ENCODE assay signal across 10 mouse cellular contexts in genomic region chr5:37240550-37240949, GRCm38 (mm10). TPM values are rescaled to one million over a fixed set of nuclear protein-coding genes. Genes with fewer than 3 reads are reported as not detected.
DNase-seq lines count a peak whose midpoint lies in the region; ATAC-seq and TF ChIP-seq lines count a peak whose summit lies in the region.
"Had no signal": no experiment of that assay in that cellular context is flagged by ENCODE, and none has a peak within 500 bp of the region (broad histone marks: within the 10 kb centered on the region; RNA-seq: fewer than 3 reads in every experiment).

No protein-coding gene starts in this region.

- TF ChIP-seq CTCF in forebrain, postnatal 0 days (IDR thresholded peaks at IDR 0.05; ENCODE audit: low read depth), result no peak
- no peak for TF ChIP-seq CTCF in intestine, postnatal 0 days (IDR thresholded peaks at IDR 0.05; ENCODE audit: low read depth)

- DNase-seq in gastrocnemius, postnatal 14 days, result peak; percentile 6
- no peak for DNase-seq in gastrocnemius, postnatal 36 days
- DNase-seq in ovary, postnatal 36 days (ENCODE audit: low spot score), result peak; percentile 8
- no peak for DNase-seq in ovary, postnatal 10 days (ENCODE audit: low spot score)
- no peak for DNase-seq in layer of hippocampus, adult 11-12 months (ENCODE audit: low spot score)
- DNase-seq in forebrain, postnatal 0 days, result no peak

- no peak overlapping the region for H3K4me3 ChIP-seq in hindbrain, embryonic 13.5 days
- H3K4me3 ChIP-seq in forebrain, postnatal 0 days (ENCODE audit: low read depth, low read length), result no peak overlapping the region
- no peak overlapping the region for H3K4me3 ChIP-seq in intestine, postnatal 0 days (ENCODE audit: low read depth, low read length)

- H3K4me2 ChIP-seq in hindbrain, embryonic 13.5 days, result peak overlapping the region; percentile 1; the same call in 1 of the 2 replicates
- no peak overlapping the region for H3K4me2 ChIP-seq in forebrain, postnatal 0 days (ENCODE audit: low read depth)
- H3K4me2 ChIP-seq in intestine, postnatal 0 days (replicated peaks; ENCODE audit: low read depth), result no peak overlapping the region

- H3K36me3 ChIP-seq in hindbrain, embryonic 13.5 days, result no peaks in the 10 kb centered on the region
- H3K36me3 ChIP-seq in forebrain, postnatal 0 days (ENCODE audit: insufficient read depth), result no peaks in the 10 kb centered on the region
- H3K36me3 ChIP-seq in intestine, postnatal 0 days (ENCODE audit: control insufficient read depth, insufficient read depth), result no peaks in the 10 kb centered on the region
- H3K36me3 ChIP-seq: limb, embryonic 13.5 days had no signal

- 5% methylated on average over 5 of the region's 5 CpGs for WGBS in hindbrain, embryonic 13.5 days
- 6% methylated on average over 5 of the region's 5 CpGs for WGBS in forebrain, postnatal 0 days
- 2% methylated on average over 5 of the region's 5 CpGs for WGBS in intestine, postnatal 0 days

- H3K9me3 ChIP-seq in hindbrain, embryonic 13.5 days, result no peaks in the 10 kb centered on the region
- no peaks in the 10 kb centered on the region for H3K9me3 ChIP-seq in forebrain, postnatal 0 days (ENCODE audit: low read length)
- H3K9me3 ChIP-seq in intestine, postnatal 0 days (ENCODE audit: control insufficient read depth), result no peaks in the 10 kb centered on the region
- H3K9me3 ChIP-seq: limb, embryonic 13.5 days had no signal

- no peak for ATAC-seq in hindbrain, embryonic 13.5 days (ENCODE audit: low FRiP score)
- no peak for ATAC-seq in forebrain, postnatal 0 days
- ATAC-seq in intestine, postnatal 0 days, result no peak
- ATAC-seq: Patski had no signal

- peaks cover 28% of the 10 kb centered on the region for H3K27me3 ChIP-seq in hindbrain, embryonic 13.5 days
- H3K27me3 ChIP-seq in forebrain, postnatal 0 days (ENCODE audit: insufficient read depth, low read length), result no peaks in the 10 kb centered on the region
- peaks cover 56% of the 10 kb centered on the region for H3K27me3 ChIP-seq in intestine, postnatal 0 days (replicated peaks; ENCODE audit: control insufficient read depth, insufficient read depth, low read length)

- H3K4me1 ChIP-seq in hindbrain, embryonic 13.5 days (replicated peaks), result peaks cover 41% of the 10 kb centered on the region
- H3K4me1 ChIP-seq in forebrain, postnatal 0 days (ENCODE audit: insufficient read depth), result 0 out of 2 replicates have a peak, but pooled peaks cover 12% of the 10 kb centered on the region
- H3K4me1 ChIP-seq in intestine, postnatal 0 days (replicated peaks; ENCODE audit: control insufficient read depth, insufficient read depth, low read length), result 0 out of 2 replicates have a peak, but pooled peaks cover 3% of the 10 kb centered on the region

- intact Hi-C loops in gastrocnemius, postnatal 14 days (cut with DNase I; ENCODE audit: low total_unique reads), result no loop called here
- intact Hi-C loops in gastrocnemius, postnatal 36 days (cut with DNase I), result no loop called here

- H3K27ac ChIP-seq in hindbrain, embryonic 13.5 days, result peak overlapping the region; percentile 99; the same call in 1 of the 2 replicates
- no peak overlapping the region for H3K27ac ChIP-seq in forebrain, postnatal 0 days (ENCODE audit: low read depth, low read length)
- no peak overlapping the region for H3K27ac ChIP-seq in intestine, postnatal 0 days (ENCODE audit: low read depth, low read length)
- H3K27ac ChIP-seq: limb, embryonic 13.5 days had no signal

- H3K9ac ChIP-seq in hindbrain, embryonic 13.5 days, result 0 out of 2 replicates have a peak overlapping the region, but pooled peaks have one; percentile 13
- no peak overlapping the region for H3K9ac ChIP-seq in forebrain, postnatal 0 days
- no peak overlapping the region for H3K9ac ChIP-seq in intestine, postnatal 0 days (ENCODE audit: low read depth, low read length)
- H3K9ac ChIP-seq: limb, embryonic 13.5 days had no signal

RNA-seq across cellular contexts. Expression of gene Crmp1, which starts 1.2 kb away (rescaled TPM):
- total RNA-seq in gastrocnemius, postnatal 14 days (2021), result 1 to 10 TPM in 1 of 2 experiments, under 1 TPM in 1; 0.58 to 1.0 TPM
- under 1 TPM in 1 of 2 experiments, not detected in 1; 0.38 TPM for total RNA-seq in gastrocnemius, postnatal 36 days (2021)
- 750 and 790 TPM in 2 replicates for polyA plus RNA-seq in hindbrain, embryonic 13.5 days (2015; fragmentation: Nextera tagmentation; extraction: Ambion mirVana)
- total RNA-seq in forebrain, postnatal 0 days (2014; rRNA removed), result 965 and 1,074 TPM in 2 replicates
- polyA plus RNA-seq in forebrain, postnatal 0 days (2015; fragmentation: Nextera tagmentation; extraction: Ambion mirVana), result 1,043 and 1,136 TPM in 2 replicates
- polyA plus RNA-seq in intestine, postnatal 0 days (2015; fragmentation: Nextera tagmentation; extraction: Ambion mirVana), result 8.9 and 11.4 TPM in 2 replicates

Comparison
In these comparisons a context has a peak if more than half of its experiments do, and no peak if none do; other contexts are left out.
1. DNase-seq: peak in gastrocnemius, postnatal 14 days (single experiment) and ovary, postnatal 36 days (single experiment); none in gastrocnemius, postnatal 36 days (0 of 2), ovary, postnatal 10 days (single experiment), layer of hippocampus, adult 11-12 months (single experiment) and forebrain, postnatal 0 days (single experiment).
2. RNA of gene Crmp1, which starts 1.2 kb away (total RNA-seq): 965 to 1,074 TPM in forebrain, postnatal 0 days; 0.58 to 1.0 TPM in gastrocnemius, postnatal 14 days and 0.38 TPM in gastrocnemius, postnatal 36 days; every median in the first group is over 100 times any median in the second.